Mouse (Mus musculus): ENCODE data around the gene Siah2. TPM values are rescaled to one million over a fixed set of nuclear protein-coding genes. Genes with fewer than 3 reads are reported as not detected.

The Siah2 gene
- polyA plus RNA-seq, 1 experiment from 2014 or later, result 8.4 TPM

DNA sequence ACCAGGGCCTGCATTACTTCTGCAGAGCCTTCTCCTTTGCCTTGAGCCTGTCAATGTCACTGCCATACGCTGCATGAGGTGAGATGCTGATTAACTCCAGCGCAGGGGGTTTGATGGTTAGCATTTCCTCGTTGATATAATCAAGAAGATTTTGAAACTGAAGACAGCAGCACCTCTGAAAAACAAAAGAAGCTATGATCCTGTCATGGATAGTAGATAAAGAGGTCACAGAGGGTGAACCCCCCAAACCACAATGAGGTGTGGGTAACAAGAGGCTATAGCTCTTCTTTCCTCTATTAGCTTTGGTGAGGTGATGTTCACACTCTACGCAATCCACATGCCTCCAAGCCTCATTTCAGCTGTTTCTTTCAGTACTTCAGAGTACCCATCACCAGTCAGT is 67.2 kb downstream of the Siah2 start:
- Histone ChIP-seq H3K9ac (ENCODE audit: low read depth, low read length) (no peak overlapping the region), H3K4me2 (ENCODE audit: low read length) (no peak overlapping the region), H3K9me3 (ENCODE audit: control insufficient read depth, low read length) (no peaks in the 10 kb centered on the region), H3K27ac (ENCODE audit: low read depth, low read length) (no peak overlapping the region), H3K4me1 (ENCODE audit: control insufficient read depth, insufficient read depth, low read depth, low read length) (no peaks in the 10 kb centered on the region), H3K4me3 (ENCODE audit: low read length) (no peak overlapping the region), H3K36me3 (ENCODE audit: control insufficient read depth, insufficient read depth, low read length) (no peaks in the 10 kb centered on the region), H3K27me3 (replicated peaks; ENCODE audit: control insufficient read depth, insufficient read depth, low read length) (no peaks in the 10 kb centered on the region)
- ATAC-seq, result no peak
- WGBS, result 92% methylated on average over 4 of the region's 4 CpGs

Other genes with a start within 250 kb of the Siah2 start
- gene Eif2a, start 166.6 kb downstream of the Siah2 start, polyA plus RNA-seq (2015; fragmentation: Nextera tagmentation; extraction: Ambion mirVana), result 32.6 and 33.0 TPM in 2 replicates
- gene Serp1, start 166.5 kb downstream of the Siah2 start, polyA plus RNA-seq (2015; fragmentation: Nextera tagmentation; extraction: Ambion mirVana), result 59.2 and 63.1 TPM in 2 replicates
- 25.7 and 27.4 TPM in 2 replicates for gene Selenot, start 115.8 kb downstream of the Siah2 start, polyA plus RNA-seq (2015; fragmentation: Nextera tagmentation; extraction: Ambion mirVana)
- 0.15 and 0.31 TPM in 2 replicates for gene Erich6, start 55.2 kb downstream of the Siah2 start, polyA plus RNA-seq (2015; fragmentation: Nextera tagmentation; extraction: Ambion mirVana)
- 0.12 and 0.21 TPM in 2 replicates for gene Mindy4b-ps, start 129.9 kb upstream of the Siah2 start, polyA plus RNA-seq (2015; fragmentation: Nextera tagmentation; extraction: Ambion mirVana)
- gene Clrn1, start 192.9 kb upstream of the Siah2 start, polyA plus RNA-seq (2015; fragmentation: Nextera tagmentation; extraction: Ambion mirVana), result 2.6 and 4.0 TPM in 2 replicates